Comparison of ENCODE assay signal across 18 mouse cellular contexts in genomic region chr6:56877985-56878384, GRCm38 (mm10). TPM values are rescaled to one million over a fixed set of nuclear protein-coding genes. Genes with fewer than 3 reads are reported as not detected.
A peak's percentile ranks its signal among the peaks of the same experiment; 100 is the strongest.
DNase-seq lines count a peak whose midpoint lies in the region; ATAC-seq and TF ChIP-seq lines count a peak whose summit lies in the region.
"Had no signal": no experiment of that assay in that cellular context is flagged by ENCODE, and none has a peak within 500 bp of the region (broad histone marks: within the 10 kb centered on the region; RNA-seq: fewer than 3 reads in every experiment).

No protein-coding gene starts in this region.

- H3K4me1 ChIP-seq in heart, embryonic 13.5 days = peaks cover 23% of the 10 kb centered on the region
- H3K4me1 ChIP-seq in MEL (ENCODE audit: control insufficient read depth in 1 of 2, insufficient read depth in 2 of 2, low read length in 2 of 2) = peaks cover 8 to 33% of the 10 kb centered on the region in 2 experiments
- H3K4me1 ChIP-seq: forebrain, embryonic 10.5 days; limb, embryonic 15.5 days; neural tube, embryonic 12.5 days had no signal

- no peak; the same call in 1 of the 2 replicates for TF ChIP-seq RAD21 in MEL (IDR thresholded peaks at IDR 0.05; ENCODE audit: low read depth, low read length)

- H3K27ac ChIP-seq in heart, embryonic 13.5 days (replicated peaks) = peak overlapping the region; percentile 79
- no peak overlapping the region for H3K27ac ChIP-seq in layer of hippocampus, adult 2 months
- no peak overlapping the region for H3K27ac ChIP-seq in MEL (ENCODE audit: control insufficient read depth, low read depth, low read length)
- H3K27ac ChIP-seq: forebrain, embryonic 10.5 days; limb, embryonic 15.5 days; neural tube, embryonic 12.5 days had no signal

- H3K36me3 ChIP-seq in heart, embryonic 13.5 days = peaks cover 83% of the 10 kb centered on the region
- H3K36me3 ChIP-seq in MEL (ENCODE audit: control insufficient read depth in 1 of 2, insufficient read depth in 2 of 2, low read length in 2 of 2) = peaks cover 9 to 35% of the 10 kb centered on the region in 2 experiments

- TF ChIP-seq POLR2A in MEL (IDR thresholded peaks at IDR 0.05; ENCODE audit: control insufficient read depth in 1 of 2, insufficient read depth in 1 of 2, low read depth in 1 of 2, low read length in 2 of 2, poor library complexity in 1 of 2) = no peak

- 0 out of 2 replicates have a peak, but pooled peaks have one; percentile 13 for TF ChIP-seq CTCF in layer of hippocampus, adult 2 months (conservative IDR thresholded peaks at IDR 0.05)
- peak in 2 of 3 experiments; percentile 7 to 10; a peak in 1 of 6 replicates for TF ChIP-seq CTCF in MEL (IDR thresholded peaks at IDR 0.05 in 2 of 3, conservative IDR thresholded peaks at IDR 0.05 in 1 of 3; ENCODE audit: control insufficient read depth in 1 of 3, insufficient read depth in 1 of 3, low read depth in 2 of 3, low read length in 3 of 3, poor library complexity in 1 of 3, severe bottlenecking in 1 of 3)

- H3K9me3 ChIP-seq in heart, embryonic 13.5 days = no peaks in the 10 kb centered on the region
- no peaks in the 10 kb centered on the region for H3K9me3 ChIP-seq in MEL (replicated peaks; ENCODE audit: insufficient read depth, low read length)
- H3K9me3 ChIP-seq: forebrain, embryonic 10.5 days; limb, embryonic 15.5 days; neural tube, embryonic 12.5 days had no signal

- TF ChIP-seq EP300 in MEL (IDR thresholded peaks at IDR 0.05; ENCODE audit: low read depth in 1 of 2, low read length in 2 of 2) = no peak

- 84% methylated on average over 8 of the region's 8 CpGs for WGBS in heart, embryonic 13.5 days

- H3K27me3 ChIP-seq in heart, embryonic 13.5 days (replicated peaks) = no peaks in the 10 kb centered on the region
- no peaks in the 10 kb centered on the region for H3K27me3 ChIP-seq in MEL (ENCODE audit: control insufficient read depth in 1 of 2, insufficient read depth in 2 of 2, low read length in 2 of 2)
- H3K27me3 ChIP-seq: limb, embryonic 15.5 days; neural tube, embryonic 12.5 days had no signal

- no peak overlapping the region for H3K4me2 ChIP-seq in heart, embryonic 13.5 days
- H3K4me2 ChIP-seq: limb, embryonic 15.5 days; neural tube, embryonic 12.5 days had no signal

- DNase-seq in heart, postnatal 10 days = no peak
- no peak for DNase-seq in layer of hippocampus, adult 2 months (ENCODE audit: low spot score in 2 of 2)
- no peak for DNase-seq in layer of hippocampus, adult 9-10 months (ENCODE audit: low spot score)
- peak; percentile 18 for DNase-seq in MEL (ENCODE audit: low read depth, low spot score)
- DNase-seq in naive thymus-derived CD4-positive, alpha-beta T cell, adult 2 months (ENCODE audit: low read depth) = peak; percentile 16
- DNase-seq in B cell, adult 2 months = no peak
- DNase-seq: adrenal gland, adult 2 months; cerebellum, adult 8-10 months; heart, postnatal 14 days; kidney, postnatal 10 days; right cerebral cortex, postnatal 25 days had no signal

- intact Hi-C loops in heart, postnatal 10 days (cut with DNase I) = no loop called here

- H3K79me2 ChIP-seq in MEL (ENCODE audit: control insufficient read depth, insufficient read depth, low read length, poor library complexity) = no peaks in the 10 kb centered on the region

- no peak overlapping the region for H3K9ac ChIP-seq in heart, embryonic 13.5 days
- H3K9ac ChIP-seq in MEL (ENCODE audit: control insufficient read depth, low read depth, low read length, poor library complexity, severe bottlenecking) = no peak overlapping the region
- H3K9ac ChIP-seq: limb, embryonic 15.5 days; neural tube, embryonic 12.5 days had no signal

- no peak for ATAC-seq in heart, embryonic 13.5 days (ENCODE audit: extremely low read depth, insufficient number of reproducible peaks, low FRiP score, low TSS enrichment)
- ATAC-seq: inflammation-experienced regulatory T-cells, adult 6 months; lung, postnatal 0 days; midbrain, embryonic 16.5 days had no signal

- H3K4me3 ChIP-seq in heart, embryonic 13.5 days = no peak overlapping the region
- H3K4me3 ChIP-seq in layer of hippocampus, adult 2 months = no peak overlapping the region
- H3K4me3 ChIP-seq in MEL (ENCODE audit: control insufficient read depth in 1 of 2, insufficient read depth in 1 of 2, low read depth in 2 of 2, low read length in 2 of 2) = no peak overlapping the region
- H3K4me3 ChIP-seq: forebrain, embryonic 10.5 days; limb, embryonic 15.5 days; neural tube, embryonic 12.5 days had no signal

TF ChIP-seq in MEL, 35 proteins besides CTCF, POLR2A, EP300 and RAD21:
- no peak for TF ChIP-seq USF1 (IDR thresholded peaks at IDR 0.05; ENCODE audit: low read depth, low read length)
- peak; percentile 10; the same call in 1 of the 2 replicates for TF ChIP-seq SMC3 (IDR thresholded peaks at IDR 0.05; ENCODE audit: low read depth, low read length)
- TF ChIP-seq HCFC1 (IDR thresholded peaks at IDR 0.05; ENCODE audit: low read depth, low read length) = no peak
TF ChIP-seq in MEL: peak in this region for 1.

RNA-seq across cellular contexts. Expression of gene Nt5c3, which starts 45.7 kb away (rescaled TPM):
- polyA plus RNA-seq in heart, embryonic 13.5 days (2015; fragmentation: Nextera tagmentation; extraction: Ambion mirVana) = 65.9 and 68.6 TPM in 2 replicates
- 10 to 100 TPM; 55.7 to 70.7 TPM for total RNA-seq in heart, postnatal 10 days (2021)
- total RNA-seq in layer of hippocampus, adult 2 months (2021) = 10 to 100 TPM; 40.6 to 44.3 TPM
- 59.2 and 65.0 TPM in 2 replicates for total RNA-seq in MEL (2012; rRNA removed)
- 10 to 100 TPM in 1 of 2 experiments, not detected in 1; 71.1 TPM for polyA plus RNA-seq in MEL (2012; ENCODE audit: insufficient read depth in 1 of 2, insufficient read length in 2 of 2, low read depth in 1 of 2, low replicate concordance in 2 of 2, missing spikeins in 1 of 2)

RNA-seq across cellular contexts. Expression of gene Vmn1r4, which starts 45.8 kb away (rescaled TPM):
- polyA plus RNA-seq in heart, embryonic 13.5 days (2015; fragmentation: Nextera tagmentation; extraction: Ambion mirVana) = 0.06 and 0.09 TPM in 2 replicates
- total RNA-seq in heart, postnatal 10 days (2021) = under 1 TPM in 1 of 2 experiments, not detected in 1; 0.17 TPM
- under 1 TPM; 0.22 to 0.59 TPM for total RNA-seq in layer of hippocampus, adult 2 months (2021)
- total RNA-seq in MEL (2012; rRNA removed) = 0.26 and 0.27 TPM in 2 replicates
- under 1 TPM in 1 of 2 experiments, not detected in 1; 0.21 TPM for polyA plus RNA-seq in MEL (2012; ENCODE audit: insufficient read depth in 1 of 2, insufficient read length in 2 of 2, low read depth in 1 of 2, low replicate concordance in 2 of 2, missing spikeins in 1 of 2)
- polyA plus RNA-seq: inflammation-experienced regulatory T-cells, adult 6 months had no signal

RNA-seq across cellular contexts. Expression of gene Fkbp9, which starts 46.1 kb away (rescaled TPM):
- polyA plus RNA-seq in heart, embryonic 13.5 days (2015; fragmentation: Nextera tagmentation; extraction: Ambion mirVana) = 131 and 139 TPM in 2 replicates
- total RNA-seq in heart, postnatal 10 days (2021) = 100 to 1,000 TPM; 132 to 136 TPM
- 10 to 100 TPM; 27.0 to 28.9 TPM for total RNA-seq in layer of hippocampus, adult 2 months (2021)
- 2.5 and 3.0 TPM in 2 replicates for total RNA-seq in MEL (2012; rRNA removed)
- 10 to 100 TPM in 1 of 2 experiments, not detected in 1; 19.5 TPM for polyA plus RNA-seq in MEL (2012; ENCODE audit: insufficient read depth in 1 of 2, insufficient read length in 2 of 2, low read depth in 1 of 2, low replicate concordance in 2 of 2, missing spikeins in 1 of 2)
- polyA plus RNA-seq: inflammation-experienced regulatory T-cells, adult 6 months had no signal

Comparison
In these comparisons a context has a peak if more than half of its experiments do, and no peak if none do; other contexts are left out.
1. DNase-seq: peak in MEL (single experiment) and naive thymus-derived CD4-positive, alpha-beta T cell, adult 2 months (single experiment); none in heart, postnatal 10 days (0 of 2), layer of hippocampus, adult 2 months (0 of 2), layer of hippocampus, adult 9-10 months (single experiment) and B cell, adult 2 months (0 of 2).
2. RNA of gene Fkbp9, which starts 46.1 kb away (total RNA-seq): 132 to 136 TPM in heart, postnatal 10 days; 27.0 to 28.9 TPM in layer of hippocampus, adult 2 months and 2.5 to 3.0 TPM in MEL; every median in the first group is over 4 times any median in the second.